Mouse (Mus musculus): ENCODE results near the gene Mrpl35.
"Not testable (repeated sequence)": the region's sequence is repeated elsewhere in the genome, so short reads cannot be mapped to it uniquely, and the experiment has no call there.

Mrpl35 gene

DNA sequence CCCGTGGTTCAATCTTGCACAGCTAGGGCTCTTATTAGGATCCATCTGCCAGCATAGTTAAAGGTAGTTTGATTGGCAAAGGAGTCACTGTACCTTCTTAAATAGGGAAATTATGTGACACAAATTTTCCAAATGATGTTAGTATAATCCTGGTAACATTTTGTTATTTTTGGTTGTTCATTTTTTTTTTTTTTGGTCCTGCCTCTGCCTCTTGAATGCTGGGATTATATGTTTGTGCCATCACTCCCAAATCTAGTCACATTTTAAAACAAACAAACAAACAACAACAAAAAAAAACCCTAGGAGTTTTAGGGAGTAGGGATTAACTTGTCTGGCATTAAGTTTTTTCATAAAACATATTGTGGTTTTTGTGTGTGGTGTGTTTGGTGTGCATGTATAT, at the start of gene Mrpl35:
Mrpl35 (minus strand) TSS at position 101 of the 400 bp plus-strand sequence.
- no peak for ATAC-seq (ENCODE audit: insufficient number of reproducible peaks, low FRiP score, low TSS enrichment)

DNA sequence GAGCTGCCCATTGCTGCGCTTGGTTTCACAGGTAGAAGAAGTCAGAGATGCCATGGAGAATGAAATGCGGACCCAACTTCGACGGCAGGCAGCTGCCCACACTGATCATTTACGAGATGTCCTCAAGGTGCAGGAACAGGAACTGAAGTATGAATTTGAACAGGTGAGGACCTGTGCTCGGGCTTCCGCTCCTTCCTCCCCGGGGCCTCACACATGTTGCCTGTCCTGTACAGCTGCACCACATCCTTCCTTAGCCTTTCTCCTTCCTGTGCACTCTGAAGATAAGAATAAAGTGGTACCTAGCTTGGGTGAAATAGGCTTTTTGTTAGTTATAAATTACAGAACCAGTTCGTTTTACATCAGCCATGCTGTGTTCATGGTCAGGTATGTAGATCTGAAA, 44.6 kb upstream of the Mrpl35 start:
- no peak for ATAC-seq (ENCODE audit: insufficient number of reproducible peaks, low FRiP score, low TSS enrichment)

DNA sequence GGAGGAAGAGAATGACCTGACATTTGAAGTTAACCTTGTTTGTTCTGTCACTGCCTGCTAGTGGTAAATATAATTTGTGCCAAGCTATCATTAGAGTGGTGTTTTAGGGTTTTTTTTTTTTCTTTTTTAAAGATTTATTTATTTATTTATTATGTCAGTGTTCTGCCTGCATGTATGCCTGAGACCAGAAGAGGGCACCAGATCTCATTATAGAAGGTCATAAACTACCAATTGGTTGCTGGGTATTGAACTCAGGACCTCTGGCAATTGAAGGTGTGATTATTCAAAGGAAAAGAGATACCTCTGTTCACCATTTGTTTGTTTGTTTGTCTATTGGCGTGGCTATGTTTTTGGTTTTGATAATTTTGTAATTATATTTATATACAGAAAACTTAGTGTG, 42.0 kb upstream of the Mrpl35 start:
- no peak for ATAC-seq (ENCODE audit: insufficient number of reproducible peaks, low FRiP score, low TSS enrichment)

DNA sequence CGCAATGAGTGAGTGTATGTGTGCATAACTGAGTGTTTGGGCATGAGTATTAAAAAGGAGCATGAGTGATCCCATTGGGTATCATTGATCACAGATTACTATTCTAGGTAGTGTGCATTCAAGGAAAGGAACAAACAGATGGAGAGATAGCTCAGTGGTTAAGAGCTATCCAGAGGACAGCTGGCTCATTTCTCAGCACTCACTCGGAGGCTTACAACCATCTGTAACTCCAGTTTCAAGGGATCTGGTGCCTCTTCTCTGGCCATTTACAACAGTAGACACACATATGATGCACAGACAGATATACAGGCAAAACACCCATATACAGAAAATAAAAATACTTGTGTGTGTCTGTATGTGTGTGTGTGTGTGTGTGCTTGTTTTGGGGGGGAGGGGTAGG, 41.0 kb upstream of the Mrpl35 start:
- no peak for ATAC-seq (ENCODE audit: insufficient number of reproducible peaks, low FRiP score, low TSS enrichment)

DNA sequence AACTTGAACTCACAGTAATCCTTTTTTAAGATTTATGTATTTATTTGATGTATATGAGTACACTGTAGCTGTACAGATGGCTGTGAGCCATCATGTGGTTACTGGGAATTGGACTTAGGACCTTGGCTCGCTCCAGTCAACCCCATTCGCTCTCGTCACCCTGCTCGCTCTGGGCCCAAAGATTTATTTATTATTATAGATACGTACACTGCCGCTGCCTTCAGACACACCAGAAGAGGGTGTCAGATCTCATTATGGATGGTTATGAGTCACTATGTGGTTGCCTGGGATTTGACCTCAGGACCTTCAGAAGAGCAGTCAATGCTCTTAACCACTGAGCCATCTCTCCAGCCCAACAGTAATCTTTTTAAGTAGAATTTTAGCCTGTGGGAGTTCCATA, 20.1 kb upstream of the Mrpl35 start:
- not testable (repeated sequence) for ATAC-seq (ENCODE audit: insufficient number of reproducible peaks, low FRiP score, low TSS enrichment)

DNA sequence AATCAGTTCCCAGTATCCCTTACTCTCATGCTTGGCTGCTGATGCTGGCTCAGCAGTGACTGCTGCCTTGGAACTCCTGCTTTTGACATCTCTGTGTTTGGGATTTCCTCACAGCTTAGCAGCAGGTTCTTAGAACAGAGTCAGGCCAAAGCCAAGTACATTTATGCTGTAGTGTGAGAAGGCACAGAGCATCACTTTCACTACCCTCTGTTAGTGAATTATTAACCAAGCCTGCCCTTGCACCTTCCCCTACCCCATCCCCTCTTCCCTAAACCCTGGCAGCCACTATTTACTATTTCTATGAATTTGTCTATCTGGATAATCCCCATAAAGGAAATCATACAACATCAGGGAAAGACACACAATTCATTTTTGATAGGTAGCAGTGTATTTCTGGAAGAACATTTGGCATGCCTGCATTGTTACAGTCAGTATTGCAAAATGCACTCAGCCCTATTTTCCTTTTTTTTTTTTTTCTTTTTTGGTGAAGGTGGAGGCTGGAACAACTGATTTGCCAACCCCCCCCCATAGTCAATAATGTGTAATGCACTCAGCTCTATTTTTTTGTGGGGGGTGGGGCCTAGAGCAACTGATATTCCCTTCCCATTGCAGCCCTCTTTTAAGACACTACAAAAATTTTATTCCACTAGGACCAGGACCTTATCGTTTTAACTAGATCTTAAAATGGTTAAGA, 14.0 kb upstream of the Mrpl35 start:
- no peak for ATAC-seq (ENCODE audit: insufficient number of reproducible peaks, low FRiP score, low TSS enrichment)

DNA sequence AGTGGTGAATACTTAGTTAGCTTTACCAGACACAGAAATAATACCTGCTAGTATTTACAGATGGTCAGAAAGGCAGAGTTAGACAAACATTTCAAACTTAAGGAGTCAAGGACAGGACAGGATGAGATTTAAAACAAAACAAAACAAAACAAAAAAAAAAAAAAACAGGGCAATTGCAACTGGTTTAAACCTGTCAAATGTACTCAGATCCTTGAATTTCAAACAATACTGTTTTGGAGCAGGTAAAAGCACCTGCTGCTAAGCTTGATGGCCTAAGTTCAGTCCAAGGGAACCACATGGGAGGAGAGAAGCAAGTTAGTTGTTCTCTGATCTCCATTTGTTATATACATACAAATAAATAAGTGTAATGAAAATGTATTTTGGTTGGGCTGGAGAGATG, 13.0 kb upstream of the Mrpl35 start:
- no peak for ATAC-seq (ENCODE audit: insufficient number of reproducible peaks, low FRiP score, low TSS enrichment)

DNA sequence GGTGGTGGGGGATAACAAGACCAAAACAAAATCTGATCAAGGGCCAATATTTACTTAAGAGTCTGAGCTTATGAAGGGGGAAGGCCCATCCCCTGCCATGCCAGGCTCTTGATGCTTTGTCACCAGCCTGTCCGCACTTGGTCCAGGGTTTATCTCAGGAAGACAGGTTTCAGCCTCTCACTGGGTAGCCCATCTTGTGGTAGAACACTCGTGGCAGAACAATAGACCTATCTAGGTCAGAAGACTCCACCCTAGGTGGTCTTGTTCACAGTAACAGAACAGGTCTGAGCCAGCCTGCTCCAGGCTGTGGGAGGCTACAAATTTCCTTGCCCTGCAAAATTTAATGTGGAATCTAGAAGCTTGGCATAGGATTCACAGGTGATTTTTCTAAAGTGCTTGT, 10.0 kb upstream of the Mrpl35 start:
- ATAC-seq (ENCODE audit: insufficient number of reproducible peaks, low FRiP score, low TSS enrichment): no peak

DNA sequence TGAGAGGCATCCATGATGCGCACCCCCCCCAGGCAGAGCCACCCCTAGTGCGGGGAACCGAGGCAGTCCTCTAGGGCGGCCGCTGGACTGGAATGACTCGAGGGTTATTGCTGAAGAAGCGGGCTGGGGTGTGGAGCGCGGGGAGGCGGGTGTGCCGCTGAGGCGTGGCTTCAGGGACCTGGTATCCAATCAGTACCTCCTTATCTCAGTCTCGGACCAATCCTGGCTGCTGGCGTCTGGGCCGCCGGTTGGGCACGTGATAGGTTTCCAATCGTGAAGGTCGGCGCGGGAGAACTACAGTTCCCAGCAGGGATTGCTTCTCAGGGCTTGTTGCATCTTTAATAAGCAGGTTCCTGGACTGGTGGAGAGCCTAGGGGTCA, 4.8 kb upstream of the Mrpl35 start:
- ATAC-seq (ENCODE audit: insufficient number of reproducible peaks, low FRiP score, low TSS enrichment): peak; percentile 98

DNA sequence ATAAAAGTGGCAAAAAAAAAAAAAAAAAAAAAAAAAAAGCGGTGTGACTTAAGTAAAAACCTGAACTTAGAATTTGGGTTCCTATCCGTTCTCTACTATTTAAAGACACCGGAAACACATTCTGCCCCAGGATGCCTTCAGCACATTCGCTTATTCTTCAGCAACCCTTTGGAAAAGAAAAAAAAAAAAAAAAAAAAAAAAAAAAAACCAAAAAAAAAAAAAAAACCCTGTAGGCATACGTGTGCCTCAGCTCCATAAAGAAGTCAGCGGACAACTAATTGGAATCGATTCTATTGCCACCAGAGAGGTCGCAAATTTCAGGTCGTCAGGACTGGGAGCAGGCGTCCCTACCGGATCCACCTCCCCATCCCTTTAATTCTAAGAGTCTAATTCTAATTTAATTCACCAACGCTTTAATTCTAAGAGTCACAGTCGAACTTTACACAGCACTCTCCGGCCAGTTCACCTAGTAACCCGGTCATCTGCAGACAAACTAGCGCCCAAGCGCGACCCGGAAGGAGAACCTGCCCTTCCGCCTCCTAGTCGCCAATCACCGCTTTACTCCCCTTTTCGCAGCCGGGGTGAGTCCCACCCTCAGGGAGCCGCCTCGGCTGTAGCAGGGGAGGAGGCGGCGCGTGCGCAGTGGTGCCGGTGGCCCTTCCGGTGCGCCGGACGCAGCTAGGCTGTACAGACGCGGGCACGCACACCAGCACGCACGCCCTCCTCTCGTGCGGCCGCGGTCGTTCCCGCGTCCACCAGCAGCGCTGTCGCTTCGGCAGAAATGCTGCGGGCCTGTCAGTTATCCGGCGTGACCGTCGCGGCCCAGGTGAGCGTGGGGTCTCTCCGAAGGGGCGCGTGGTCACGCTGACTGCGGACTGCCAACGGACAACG, 4.2 kb upstream of the Mrpl35 start, which contains the start of gene Immt:
Immt (plus strand) TSS at position 642 of the 891 bp plus-strand sequence.
- peak; percentile 96 for ATAC-seq (ENCODE audit: insufficient number of reproducible peaks, low FRiP score, low TSS enrichment)

DNA sequence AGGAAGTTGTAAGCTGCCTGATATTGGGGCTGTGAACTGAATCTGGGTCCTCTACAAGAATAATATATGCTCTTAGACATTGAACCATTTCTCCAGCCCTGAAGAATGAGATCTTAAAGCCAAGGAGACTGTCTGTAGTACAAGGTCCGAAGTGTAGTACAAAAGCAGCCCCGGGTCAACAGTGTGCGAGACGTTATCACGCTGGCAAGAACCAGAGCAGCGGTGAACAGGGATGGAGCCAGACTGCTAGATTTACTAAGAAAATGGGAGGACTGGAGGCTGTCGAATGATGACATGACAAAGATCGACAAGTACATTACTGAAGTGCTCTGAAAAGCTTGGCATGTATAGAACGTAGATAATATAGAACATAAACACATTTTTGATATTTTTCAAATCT, 3.0 kb upstream of the Mrpl35 start:
- no peak for ATAC-seq (ENCODE audit: insufficient number of reproducible peaks, low FRiP score, low TSS enrichment)

DNA sequence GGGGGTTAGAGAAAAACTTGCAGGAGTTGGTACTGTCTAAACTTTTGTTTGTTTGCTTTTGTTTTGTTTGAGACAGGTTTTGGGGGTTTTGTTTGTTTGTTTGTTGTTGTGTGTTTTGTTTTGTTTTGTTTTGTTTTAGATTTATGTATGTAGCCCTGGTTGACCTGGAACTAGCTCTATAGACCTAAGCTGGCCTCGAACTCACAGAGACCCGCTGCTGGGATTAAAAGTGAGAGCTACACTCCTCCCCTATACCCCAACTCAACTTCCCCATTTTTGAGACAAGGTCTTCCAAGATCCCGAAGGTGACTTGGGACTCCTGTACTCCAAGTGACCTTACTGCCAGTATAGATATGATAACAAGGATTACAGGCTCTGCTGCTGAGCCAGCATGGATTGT, 2.8 kb downstream of the Mrpl35 start:
- ATAC-seq (ENCODE audit: insufficient number of reproducible peaks, low FRiP score, low TSS enrichment): no peak

DNA sequence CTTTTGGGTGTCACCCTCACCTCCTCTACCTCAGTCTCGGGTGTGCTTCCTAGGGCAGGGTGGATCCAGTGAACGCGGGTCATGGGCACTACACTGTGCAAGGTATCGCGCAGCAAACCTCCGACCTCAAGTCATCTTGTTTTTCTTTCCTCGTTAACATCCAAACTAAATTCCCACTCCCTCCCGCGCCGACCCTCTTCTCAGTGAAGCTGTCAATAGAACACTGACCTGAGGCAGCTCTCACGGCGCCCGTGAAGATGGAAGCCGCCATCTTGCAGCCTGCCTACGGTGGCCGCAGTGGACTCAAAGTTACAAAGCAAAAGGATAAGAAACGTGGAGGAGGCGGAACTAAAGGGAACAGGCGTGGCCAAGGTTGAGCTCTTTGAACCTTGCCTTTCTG, 3.3 kb downstream of the Mrpl35 start:
- ATAC-seq (ENCODE audit: insufficient number of reproducible peaks, low FRiP score, low TSS enrichment): peak; percentile 75

DNA sequence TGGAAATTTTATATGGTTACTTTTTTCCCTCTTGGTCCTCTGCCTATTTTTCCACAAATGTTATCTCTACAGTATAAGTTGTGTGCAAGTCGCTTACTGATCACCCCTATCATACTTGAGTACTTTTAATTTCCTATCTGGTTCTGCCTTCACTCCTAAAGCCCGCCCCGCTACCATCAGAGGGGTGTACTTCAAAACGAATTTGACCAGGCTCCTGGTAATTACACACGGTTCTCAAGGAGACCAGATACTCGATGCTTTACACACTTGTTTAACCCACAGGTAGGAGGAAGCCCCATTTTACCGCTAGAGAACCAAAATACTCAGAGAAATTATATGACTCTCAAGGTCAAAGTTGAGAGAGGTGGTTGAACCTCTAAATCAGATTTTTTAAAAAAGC, 3.7 kb downstream of the Mrpl35 start:
- ATAC-seq (ENCODE audit: insufficient number of reproducible peaks, low FRiP score, low TSS enrichment): no peak

DNA sequence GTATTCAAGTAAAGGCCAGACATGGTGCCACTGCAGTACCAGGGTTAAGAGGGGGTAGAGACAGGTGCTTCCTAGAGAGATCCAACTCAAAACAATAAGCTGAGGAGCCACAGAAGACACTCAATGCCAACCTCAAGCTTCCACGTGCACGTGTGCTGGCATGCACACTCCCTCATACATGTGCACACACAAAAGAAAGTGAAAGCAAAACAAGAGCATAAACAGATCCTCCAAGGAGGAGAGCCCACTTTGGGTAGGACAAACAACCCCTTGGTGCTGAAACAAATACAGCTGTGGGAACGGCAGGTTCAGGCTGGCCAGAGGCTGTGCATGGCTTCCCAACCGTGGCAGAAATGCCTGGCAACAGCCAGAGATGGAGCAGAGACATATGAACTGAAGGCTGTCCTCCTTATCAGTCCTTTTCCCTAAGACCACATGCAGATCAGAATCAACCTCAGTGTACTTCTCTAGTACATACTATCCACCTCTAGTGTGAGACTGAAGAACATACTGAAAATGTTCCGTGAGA, 6.9 kb downstream of the Mrpl35 start:
- no peak for ATAC-seq (ENCODE audit: insufficient number of reproducible peaks, low FRiP score, low TSS enrichment)

DNA sequence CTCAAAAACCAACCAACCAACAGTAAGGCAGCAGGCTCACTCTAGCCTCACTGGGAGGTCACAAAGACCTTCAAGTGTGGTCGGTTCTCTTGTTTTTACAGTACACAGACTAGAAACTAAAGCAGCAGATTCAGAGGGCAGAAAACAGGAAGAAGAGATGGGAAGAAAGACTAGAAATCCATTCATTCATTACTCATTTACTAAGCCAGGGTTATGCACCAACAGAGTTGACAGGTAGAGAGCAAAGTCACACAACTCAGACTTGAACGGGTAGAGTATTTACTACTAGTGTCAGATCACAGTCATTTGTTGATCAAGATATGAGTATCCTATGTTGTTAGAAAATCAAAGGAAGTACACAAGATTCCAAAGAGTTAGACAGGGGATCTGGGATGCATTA, 13.9 kb downstream of the Mrpl35 start:
- no peak for ATAC-seq (ENCODE audit: insufficient number of reproducible peaks, low FRiP score, low TSS enrichment)

DNA sequence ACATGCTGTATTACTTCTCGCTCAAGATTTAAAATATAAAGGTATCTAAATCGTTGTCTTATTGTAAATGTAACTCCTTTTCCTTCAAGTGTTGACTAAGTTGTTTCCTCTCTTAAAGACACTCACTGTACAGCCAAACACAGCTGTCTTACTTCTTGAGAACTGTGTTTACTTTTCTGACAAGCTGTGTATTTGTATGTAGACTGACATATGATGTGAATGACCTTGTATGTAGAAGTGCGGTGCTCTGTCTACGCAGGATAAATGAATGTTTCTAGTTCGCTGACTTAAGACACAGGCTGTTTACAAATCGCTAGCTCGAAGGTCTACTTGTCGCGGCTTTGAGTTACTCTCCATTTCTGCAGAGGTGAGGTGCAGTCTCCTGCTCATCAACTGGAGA, 16.9 kb downstream of the Mrpl35 start:
- no peak for ATAC-seq (ENCODE audit: insufficient number of reproducible peaks, low FRiP score, low TSS enrichment)

DNA sequence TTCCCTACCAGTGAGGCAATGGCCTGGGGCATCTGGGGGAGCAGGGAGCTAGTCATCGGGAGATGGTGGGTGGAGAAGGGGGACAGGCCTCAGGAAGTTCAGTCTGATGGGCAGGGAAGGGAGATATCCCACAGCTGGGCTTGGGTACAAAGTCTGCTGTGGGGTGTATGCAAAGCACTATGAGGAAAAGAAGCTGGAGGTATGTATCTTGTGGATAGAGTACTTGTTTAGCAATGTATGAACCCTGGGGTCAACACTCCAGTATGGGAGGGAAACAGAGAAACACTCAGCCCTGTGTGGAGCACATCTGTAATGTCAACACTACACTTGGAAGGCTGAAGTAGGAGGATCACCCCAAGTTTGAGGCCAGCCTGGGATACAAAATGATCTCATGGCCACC, 20.1 kb downstream of the Mrpl35 start:
- ATAC-seq (ENCODE audit: insufficient number of reproducible peaks, low FRiP score, low TSS enrichment): no peak

DNA sequence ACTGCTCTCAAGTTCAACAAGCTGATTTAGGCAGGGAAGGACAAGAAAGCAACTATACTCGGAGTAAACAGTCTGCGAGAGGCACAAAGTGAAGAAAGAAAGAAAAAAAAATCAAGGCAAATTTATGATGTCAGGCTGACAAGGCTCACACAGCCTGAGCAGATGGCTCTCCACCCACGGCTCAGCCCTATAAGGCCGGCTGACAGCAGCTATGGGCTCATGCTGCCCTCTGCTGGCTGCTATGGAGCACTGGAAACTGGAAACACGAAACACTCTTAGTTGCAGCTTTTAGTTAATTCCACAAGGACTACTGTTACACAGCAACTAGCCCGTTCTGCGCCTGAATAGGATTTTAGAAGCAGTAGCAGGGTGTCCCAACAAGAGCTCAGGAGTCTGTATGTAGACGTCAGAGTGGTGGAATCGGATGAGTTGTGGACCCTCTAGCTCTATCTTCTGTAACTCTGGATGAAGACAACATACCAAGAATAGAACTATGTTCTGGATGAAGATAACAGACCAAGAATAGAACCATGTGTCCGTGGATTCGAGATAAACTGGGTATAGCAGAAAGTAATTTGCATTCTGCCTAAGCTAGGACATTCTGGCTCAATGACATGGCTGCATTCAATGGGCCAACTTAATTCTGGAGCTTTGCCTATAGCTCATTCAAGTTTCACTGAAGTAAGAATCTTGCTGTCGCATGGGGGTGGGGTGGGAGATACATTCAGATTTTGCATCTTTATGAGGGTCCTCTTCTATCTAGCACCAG, 22.5 kb downstream of the Mrpl35 start:
- ATAC-seq (ENCODE audit: insufficient number of reproducible peaks, low FRiP score, low TSS enrichment): peak; percentile 86

DNA sequence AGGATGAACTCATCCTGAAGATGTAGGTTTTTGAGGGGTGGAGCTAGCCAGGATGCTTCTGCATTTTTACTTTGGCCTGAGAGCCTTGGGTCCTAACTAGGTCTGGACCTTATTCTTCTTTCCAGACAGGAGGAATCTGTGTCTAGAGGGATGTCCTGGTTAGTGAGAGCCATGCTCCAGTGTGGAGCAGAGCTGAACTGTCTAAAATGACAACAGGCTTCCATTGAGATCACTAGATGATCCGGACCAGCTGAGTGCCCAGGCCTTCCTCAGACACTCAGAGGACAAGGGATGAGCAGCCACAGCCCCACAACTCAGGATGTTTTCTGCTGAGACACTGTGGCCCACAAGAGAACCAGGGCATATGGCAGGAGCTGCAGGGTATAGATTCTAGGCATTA, 23.2 kb downstream of the Mrpl35 start:
- peak; percentile 16; the same call in 1 of the 2 replicates for ATAC-seq (ENCODE audit: insufficient number of reproducible peaks, low FRiP score, low TSS enrichment)

DNA sequence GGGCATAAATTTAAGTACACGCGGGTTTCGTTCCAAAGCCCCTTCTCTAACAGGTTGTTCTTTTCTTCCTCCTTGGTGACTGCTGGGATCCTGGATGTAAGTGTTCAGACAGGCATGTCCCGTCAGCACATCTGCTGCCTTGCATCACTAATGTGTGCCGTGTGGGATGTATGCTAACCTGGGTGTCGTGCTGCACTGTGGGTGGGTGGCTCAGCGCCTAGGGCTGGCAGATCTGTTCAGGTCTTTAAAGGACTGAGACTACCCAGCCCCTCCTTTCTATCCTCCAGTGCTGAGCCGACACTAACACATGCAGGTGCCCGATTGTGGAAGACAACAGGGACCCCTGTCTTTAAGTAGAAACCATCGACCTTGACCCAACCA, 25.1 kb downstream of the Mrpl35 start:
- ATAC-seq (ENCODE audit: insufficient number of reproducible peaks, low FRiP score, low TSS enrichment): no peak

Data from cerebellum, adult (tissue).